Comparison of ENCODE assay signal across 8 mouse cellular contexts in the genomic region with DNA sequence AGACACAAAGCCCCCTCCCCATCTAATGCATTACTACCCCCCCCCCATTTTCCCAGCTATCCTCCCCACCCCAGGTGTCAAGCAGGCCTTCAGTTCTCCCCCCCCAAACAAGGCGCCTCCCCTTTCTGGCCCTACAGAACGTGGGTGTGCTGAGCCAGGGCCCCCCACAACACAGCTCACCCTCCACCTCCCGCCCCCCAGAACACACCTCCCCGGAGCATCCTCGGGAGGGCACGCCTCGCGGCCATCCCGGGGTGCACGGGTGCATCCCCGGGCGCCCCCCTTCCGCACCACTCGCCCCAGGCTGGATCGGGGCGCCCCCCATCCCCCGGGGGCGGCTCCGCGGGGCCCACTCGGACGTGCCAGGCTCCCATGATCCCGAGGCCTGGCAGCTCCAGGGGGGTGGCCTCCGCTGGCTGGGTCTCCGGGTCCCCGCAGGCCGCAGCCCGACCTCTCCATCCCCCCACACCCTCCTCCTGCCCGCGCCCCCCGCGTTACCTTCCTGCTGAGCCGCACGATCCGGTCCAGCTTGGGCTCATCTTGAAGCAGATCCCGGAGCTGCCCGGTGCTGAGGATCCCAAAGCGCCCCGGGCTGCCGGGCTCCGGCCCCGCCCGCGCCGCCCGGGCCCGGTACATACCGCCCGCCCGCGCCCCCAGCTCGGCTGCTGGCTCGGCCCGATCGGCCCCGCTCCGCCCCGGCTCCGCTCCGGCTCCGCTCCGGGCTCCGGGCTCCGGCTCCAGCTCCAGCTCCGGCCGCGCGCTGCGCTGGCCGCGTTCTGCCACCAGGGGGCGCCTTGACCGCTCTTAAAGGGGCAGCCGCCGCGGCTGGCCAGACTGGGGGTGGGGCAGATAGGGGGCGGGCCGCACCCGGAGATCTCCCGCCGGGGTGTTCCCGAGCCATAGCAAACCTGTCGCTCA. TPM values are rescaled to one million over a fixed set of nuclear protein-coding genes. Genes with fewer than 3 reads are reported as not detected.
A peak's percentile ranks its signal among the peaks of the same experiment; 100 is the strongest.
DNase-seq lines count a peak whose midpoint lies in the region; ATAC-seq and TF ChIP-seq lines count a peak whose summit lies in the region.

A gene (minus strand): TSS at position 703 of the 918 bp plus-strand sequence.

- peak within 1 kb of the TSS; percentile 91 for H3K4me3 ChIP-seq in forebrain, embryonic 11.5 days (ENCODE audit: low read depth, low read length)
- H3K4me3 ChIP-seq in heart, postnatal 0 days (ENCODE audit: low read depth, low read length), result peak within 1 kb of the TSS; percentile 81
- peak within 1 kb of the TSS; percentile 67 for H3K4me3 ChIP-seq in liver, embryonic 16.5 days (ENCODE audit: low read depth, low read length)
- H3K4me3 ChIP-seq in neural tube, embryonic 13.5 days, result peak within 1 kb of the TSS; percentile 98
- peak within 1 kb of the TSS; percentile 79 for H3K4me3 ChIP-seq in testis, adult 2 months (ENCODE audit: control insufficient read depth, low read depth, low read length)

- under 1% methylated on average over 80 of the region's 83 CpGs for WGBS in forebrain, embryonic 11.5 days
- 3% methylated on average over 76 of the region's 83 CpGs for WGBS in heart, postnatal 0 days
- WGBS in liver, embryonic 16.5 days (ENCODE audit: insufficient replicate concordance), result 1% methylated on average over 75 of the region's 83 CpGs
- WGBS in neural tube, embryonic 13.5 days, result under 1% methylated on average over 75 of the region's 83 CpGs

- peaks cover 7% of the 10 kb centered on the region for H3K4me1 ChIP-seq in forebrain, embryonic 11.5 days (replicated peaks; ENCODE audit: control insufficient read depth, insufficient read depth, low read length)
- no peaks in the 10 kb centered on the region for H3K4me1 ChIP-seq in heart, postnatal 0 days (ENCODE audit: control insufficient read depth, insufficient read depth)
- H3K4me1 ChIP-seq in liver, embryonic 16.5 days (ENCODE audit: control insufficient read depth, low read depth, low read length), result peaks cover 9% of the 10 kb centered on the region
- peaks cover 31% of the 10 kb centered on the region for H3K4me1 ChIP-seq in neural tube, embryonic 13.5 days (replicated peaks)
- peaks cover 18% of the 10 kb centered on the region for H3K4me1 ChIP-seq in testis, adult 2 months (ENCODE audit: control insufficient read depth, insufficient read depth, low read length)

- ATAC-seq in forebrain, embryonic 11.5 days (replicated peaks; ENCODE audit: low FRiP score), result peak; percentile 82
- peak; percentile 90 for ATAC-seq in heart, postnatal 0 days (ENCODE audit: insufficient read depth, low read depth)
- ATAC-seq in liver, embryonic 16.5 days (ENCODE audit: low read depth), result peak; percentile 84
- ATAC-seq in neural tube, embryonic 13.5 days (ENCODE audit: low read depth), result peak; percentile 82

- H3K36me3 ChIP-seq in forebrain, embryonic 11.5 days (ENCODE audit: control insufficient read depth, insufficient read depth, low read length), result no peaks in the 10 kb centered on the region; the same call in 1 of the 2 replicates
- H3K36me3 ChIP-seq in heart, postnatal 0 days (replicated peaks; ENCODE audit: control insufficient read depth, insufficient read depth, low read length), result no peaks in the 10 kb centered on the region
- H3K36me3 ChIP-seq in liver, embryonic 16.5 days (ENCODE audit: control insufficient read depth, insufficient read depth), result no peaks in the 10 kb centered on the region
- peaks cover 35% of the 10 kb centered on the region for H3K36me3 ChIP-seq in neural tube, embryonic 13.5 days
- H3K36me3 ChIP-seq in testis, adult 2 months (ENCODE audit: control insufficient read depth, insufficient read depth, low read length), result no peaks in the 10 kb centered on the region

- TF ChIP-seq CTCF in heart, postnatal 0 days (IDR thresholded peaks at IDR 0.05; ENCODE audit: low read depth), result peak; percentile 72
- TF ChIP-seq CTCF in testis, adult 2 months (IDR thresholded peaks at IDR 0.05; ENCODE audit: control insufficient read depth, insufficient read depth, insufficient replicate concordance, low read depth, low read length), result peak; percentile 79

- DNase-seq in CD8-positive naive resting alpha-beta T cell, adult 2 months (ENCODE audit: low read depth in 2 of 2, low spot score in 2 of 2), result peak; percentile 80 to 82
- peak; percentile 73 for DNase-seq in c-Kit-positive CD71-negative TER-119-negative erythroid progenitor cells, embryonic 14.5 days (ENCODE audit: low read depth)
- DNase-seq in forebrain, embryonic 11.5 days (ENCODE audit: low spot score), result peak; percentile 97
- DNase-seq in heart, postnatal 0 days (ENCODE audit: low spot score), result peak; percentile 74
- peak; percentile 98 for DNase-seq in kidney, postnatal 4 days

- no peaks in the 10 kb centered on the region for H3K27me3 ChIP-seq in forebrain, embryonic 11.5 days (ENCODE audit: control insufficient read depth, insufficient read depth, low read length)
- H3K27me3 ChIP-seq in heart, postnatal 0 days (ENCODE audit: control insufficient read depth, insufficient read depth, low read length), result no peaks in the 10 kb centered on the region
- 0 out of 2 replicates have a peak, but pooled peaks cover 2% of the 10 kb centered on the region for H3K27me3 ChIP-seq in liver, embryonic 16.5 days (ENCODE audit: control insufficient read depth, insufficient read depth, low read depth, low read length)
- no peaks in the 10 kb centered on the region for H3K27me3 ChIP-seq in neural tube, embryonic 13.5 days
- H3K27me3 ChIP-seq in testis, adult 2 months (ENCODE audit: control insufficient read depth, insufficient read depth, low read length), result no peaks in the 10 kb centered on the region

- peak within 1 kb of the TSS; percentile 51 for H3K27ac ChIP-seq in forebrain, embryonic 11.5 days (ENCODE audit: low read depth, low read length)
- no peak within 1 kb of the TSS for H3K27ac ChIP-seq in heart, postnatal 0 days (ENCODE audit: low read depth)
- no peak within 1 kb of the TSS for H3K27ac ChIP-seq in liver, embryonic 16.5 days (ENCODE audit: low read length)
- H3K27ac ChIP-seq in neural tube, embryonic 13.5 days (replicated peaks), result peak within 1 kb of the TSS; percentile 93
- no peak within 1 kb of the TSS for H3K27ac ChIP-seq in testis, adult 2 months (ENCODE audit: control insufficient read depth, insufficient read depth, low read depth, low read length)

- H3K4me2 ChIP-seq in forebrain, embryonic 11.5 days (ENCODE audit: low read depth, low read length, severe bottlenecking), result peak within 1 kb of the TSS; percentile 77
- H3K4me2 ChIP-seq in heart, postnatal 0 days (ENCODE audit: low read depth, low read length), result peak within 1 kb of the TSS; percentile 92
- peak within 1 kb of the TSS; percentile 93 for H3K4me2 ChIP-seq in liver, embryonic 16.5 days (ENCODE audit: low read depth, low read length)
- H3K4me2 ChIP-seq in neural tube, embryonic 13.5 days, result peak within 1 kb of the TSS; percentile 76

- peak within 1 kb of the TSS; percentile 98 for H3K9ac ChIP-seq in forebrain, embryonic 11.5 days (ENCODE audit: low read length)
- H3K9ac ChIP-seq in heart, postnatal 0 days (replicated peaks; ENCODE audit: low read depth, low read length), result peak within 1 kb of the TSS; percentile 79
- peak within 1 kb of the TSS; percentile 74 for H3K9ac ChIP-seq in liver, embryonic 16.5 days (ENCODE audit: low read depth, low read length)
- peak within 1 kb of the TSS; percentile 99 for H3K9ac ChIP-seq in neural tube, embryonic 13.5 days

- TF ChIP-seq POLR2A in testis, adult 2 months (IDR thresholded peaks at IDR 0.05; ENCODE audit: control insufficient read depth, low read depth, low read length), result no peak

- no peaks in the 10 kb centered on the region for H3K9me3 ChIP-seq in forebrain, embryonic 11.5 days (ENCODE audit: control insufficient read depth, low read length)
- no peaks in the 10 kb centered on the region for H3K9me3 ChIP-seq in heart, postnatal 0 days (replicated peaks; ENCODE audit: control insufficient read depth, low read length)
- H3K9me3 ChIP-seq in liver, embryonic 16.5 days (replicated peaks; ENCODE audit: control insufficient read depth, low read length), result no peaks in the 10 kb centered on the region
- no peaks in the 10 kb centered on the region for H3K9me3 ChIP-seq in neural tube, embryonic 13.5 days

- TF ChIP-seq EP300 in heart, postnatal 0 days (IDR thresholded peaks at IDR 0.05; ENCODE audit: low read depth), result no peak

RNA-seq across cellular contexts. Expression of the gene that starts here (rescaled TPM):
- polyA plus RNA-seq in forebrain, embryonic 11.5 days (2014; fragmentation: Nextera tagmentation; extraction: Ambion mirVana), result 13.3 and 14.2 TPM in 2 replicates
- total RNA-seq in heart, postnatal 0 days (2014; rRNA removed; ENCODE audit: low replicate concordance), result 3.7 and 5.6 TPM in 2 replicates
- polyA plus RNA-seq in heart, postnatal 0 days (2015; fragmentation: Nextera tagmentation; extraction: Ambion mirVana), result 1.0 and 1.1 TPM in 2 replicates
- polyA plus RNA-seq in liver, embryonic 16.5 days (2015; fragmentation: Nextera tagmentation; extraction: Ambion mirVana), result 0.09 and 0.25 TPM in 2 replicates
- 26.3 and 31.7 TPM in 2 replicates for polyA plus RNA-seq in neural tube, embryonic 13.5 days (2015; fragmentation: Nextera tagmentation; extraction: Ambion mirVana)
- 0.33 and 0.71 TPM in 2 replicates for polyA plus RNA-seq in testis, adult 2 months (2012; rRNA removed)

Comparison
In these comparisons a context has a peak if more than half of its experiments do, and no peak if none do; other contexts are left out.
1. Peak in ATAC-seq, H3K4me3 ChIP-seq, H3K9ac ChIP-seq and H3K4me2 ChIP-seq in liver, embryonic 16.5 days; RNA of the gene not detected or under 1 TPM.
2. H3K27ac ChIP-seq: peak in forebrain, embryonic 11.5 days (single experiment) and neural tube, embryonic 13.5 days (single experiment); none in heart, postnatal 0 days (single experiment), liver, embryonic 16.5 days (single experiment) and testis, adult 2 months (single experiment).
3. Peak in every context shown above with its lines, with median percentiles within 50 percentile points of each other: DNase-seq, ATAC-seq, H3K4me2 ChIP-seq, H3K4me3 ChIP-seq and H3K9ac ChIP-seq.